Mouse (Mus musculus) brain, adult 2 months (tissue): ENCODE results near the gene Fam193a.
A peak's percentile ranks its signal among the peaks of the same experiment; 100 is the strongest.

ENCODE experiments used
- DNase-seq: peaks from one replicate; pipeline ENCODE4 v3.0.0; 2011; ENCODE audit warnings: low read depth, low spot score

The Fam193a gene

DNA sequence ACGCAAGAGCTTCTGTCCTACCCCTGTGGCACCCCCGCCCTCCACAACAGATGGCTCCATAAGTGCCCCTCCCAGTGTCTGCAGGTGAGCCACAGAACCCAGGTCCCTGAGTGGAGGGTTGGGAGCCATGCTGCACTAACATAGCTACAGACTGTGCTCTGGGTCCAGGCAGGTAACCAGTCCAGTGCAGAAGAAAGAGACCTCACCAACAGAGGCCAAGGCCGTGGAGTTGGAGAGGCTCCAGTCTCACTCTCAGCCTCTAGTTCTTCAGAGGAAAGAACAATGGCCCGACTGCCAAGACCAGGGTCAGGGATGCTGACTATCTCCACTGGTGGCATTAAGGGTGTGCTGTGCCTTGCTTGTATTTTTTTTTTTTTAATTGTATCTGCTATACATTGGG lies 91.6 kb downstream of the Fam193a start:
- DNase-seq, result no peak

DNA sequence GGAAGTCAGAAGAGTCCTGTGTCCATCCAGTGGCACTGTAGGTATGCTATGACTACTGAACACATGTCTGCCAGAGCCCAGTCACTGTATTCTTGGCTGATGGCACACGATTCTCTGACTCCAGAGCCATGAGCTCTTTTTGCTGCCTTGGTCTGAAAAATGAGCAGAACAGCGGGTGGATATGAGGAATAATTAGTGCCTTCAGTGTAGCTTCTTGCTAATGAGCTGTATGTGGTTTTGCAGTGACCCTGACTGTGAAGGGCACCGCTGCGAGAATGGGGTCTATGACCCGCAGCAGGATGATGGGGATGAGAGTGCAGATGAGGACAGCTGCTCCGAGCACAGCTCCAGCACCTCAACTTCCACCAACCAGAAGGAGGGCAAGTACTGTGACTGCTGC lies 92.1 kb downstream of the Fam193a start:
- no peak for DNase-seq

DNA sequence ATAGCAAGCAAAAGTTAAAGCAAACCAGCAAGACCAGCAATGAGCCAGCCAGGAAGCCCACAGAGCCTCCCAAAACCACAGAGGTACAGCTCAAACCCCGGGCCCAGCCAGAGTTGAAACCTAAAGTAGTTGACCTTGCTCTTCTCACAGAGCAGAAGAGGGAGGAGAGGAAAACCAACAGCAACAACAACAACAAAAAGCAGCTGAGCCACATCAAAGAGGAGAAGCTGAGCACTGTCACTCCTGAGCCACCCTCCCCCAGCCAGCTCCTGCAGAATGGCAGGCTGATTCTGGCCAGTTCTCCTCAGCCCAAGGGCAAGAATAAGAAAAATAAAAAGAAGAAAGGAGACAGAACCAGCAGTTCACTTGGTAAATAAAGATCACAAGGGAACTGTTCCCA lies 96.3 kb downstream of the Fam193a start:
- DNase-seq, result no peak

DNA sequence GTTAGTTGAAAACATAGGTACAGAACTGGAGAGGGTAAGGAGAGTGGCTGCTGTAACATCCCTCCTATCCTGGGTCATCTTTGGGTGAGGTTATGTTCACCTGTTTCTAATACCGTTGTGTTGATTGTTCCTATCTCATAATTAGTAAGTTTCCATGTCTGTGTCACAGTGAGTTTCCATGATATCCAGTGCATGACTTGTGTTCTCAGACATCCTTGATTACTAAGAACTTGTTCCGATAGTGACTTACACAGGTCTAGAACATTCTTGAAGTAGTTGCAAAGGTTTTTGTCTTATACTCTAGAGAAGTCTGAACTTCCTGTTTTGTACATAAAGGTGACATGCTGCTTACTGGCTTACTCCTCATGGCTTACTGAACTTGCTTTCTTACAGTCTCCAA lies 96.9 kb downstream of the Fam193a start:
- DNase-seq, result no peak

DNA sequence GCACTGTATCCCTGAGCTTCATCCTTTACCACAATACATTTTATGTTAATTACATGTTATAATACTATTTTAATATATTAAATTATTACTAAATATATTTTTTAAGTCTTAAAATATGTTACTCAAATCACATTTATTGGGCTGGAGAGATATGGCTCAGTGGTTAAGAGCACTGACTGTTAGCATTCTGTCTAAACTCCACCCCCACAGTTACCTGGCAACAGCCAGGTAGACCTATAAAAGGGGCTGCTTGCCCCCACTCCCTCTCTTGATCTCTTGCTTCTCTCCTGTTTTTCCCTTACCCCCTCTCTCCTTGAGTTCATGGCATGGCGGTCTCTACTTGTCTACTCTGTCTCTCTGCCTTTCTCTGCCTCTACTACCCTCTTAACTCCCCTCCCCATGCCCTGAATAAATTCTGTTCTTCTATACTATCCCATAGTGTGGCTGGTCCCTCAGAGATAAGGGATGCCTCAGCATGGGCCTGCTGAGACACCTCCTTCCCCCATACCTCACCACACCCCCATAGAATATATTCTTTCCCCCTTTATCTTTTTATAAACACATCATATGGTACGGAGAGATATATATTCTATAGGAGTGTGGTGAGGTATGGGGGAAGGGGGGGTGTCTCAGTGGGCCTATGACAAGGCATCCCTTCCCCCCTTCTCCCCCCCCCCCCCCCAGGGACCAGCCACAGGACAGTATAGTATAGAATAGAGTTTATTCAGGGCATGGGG lies 98.5 kb downstream of the Fam193a start:
- no peak for DNase-seq

DNA sequence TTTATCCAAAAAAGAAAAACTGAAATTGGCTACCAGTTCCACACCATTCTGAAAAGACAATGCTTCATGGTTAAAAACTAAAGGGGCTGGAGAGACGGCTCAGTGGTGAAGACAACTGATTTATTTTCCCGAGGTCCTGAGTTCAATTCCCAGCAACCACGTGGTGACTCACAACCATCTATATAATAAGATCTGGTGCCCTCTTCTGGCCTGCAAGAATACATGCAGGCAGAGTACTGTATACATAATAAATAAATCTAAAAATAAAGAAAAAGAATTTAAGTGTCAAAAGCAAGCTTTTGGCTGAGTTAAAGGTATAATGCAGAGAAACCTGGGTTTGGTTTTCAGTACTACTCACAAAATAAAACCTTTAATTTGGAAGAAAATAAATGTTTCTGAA lies 111.2 kb downstream of the Fam193a start:
- DNase-seq, result no peak

DNA sequence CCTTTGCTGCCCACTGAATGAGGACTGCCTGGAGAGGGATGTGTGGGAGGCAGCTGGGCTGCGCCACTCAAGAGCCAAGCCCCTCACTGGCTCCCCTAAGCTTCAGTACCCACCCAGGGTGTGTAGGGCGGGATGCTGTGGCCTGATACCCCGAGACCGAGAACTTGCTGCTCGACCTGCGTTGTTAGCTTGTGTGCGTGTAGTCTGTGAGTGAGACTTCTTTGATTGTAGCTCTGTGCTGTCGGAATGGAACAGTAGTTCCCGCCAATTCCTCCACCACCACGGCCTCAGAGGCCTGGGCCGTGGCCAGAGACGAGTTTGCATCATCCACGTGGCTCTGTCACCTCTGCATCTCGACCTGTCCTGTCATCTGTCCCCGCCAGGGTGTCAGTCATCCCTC lies 116.0 kb downstream of the Fam193a start:
- DNase-seq, result no peak

DNA sequence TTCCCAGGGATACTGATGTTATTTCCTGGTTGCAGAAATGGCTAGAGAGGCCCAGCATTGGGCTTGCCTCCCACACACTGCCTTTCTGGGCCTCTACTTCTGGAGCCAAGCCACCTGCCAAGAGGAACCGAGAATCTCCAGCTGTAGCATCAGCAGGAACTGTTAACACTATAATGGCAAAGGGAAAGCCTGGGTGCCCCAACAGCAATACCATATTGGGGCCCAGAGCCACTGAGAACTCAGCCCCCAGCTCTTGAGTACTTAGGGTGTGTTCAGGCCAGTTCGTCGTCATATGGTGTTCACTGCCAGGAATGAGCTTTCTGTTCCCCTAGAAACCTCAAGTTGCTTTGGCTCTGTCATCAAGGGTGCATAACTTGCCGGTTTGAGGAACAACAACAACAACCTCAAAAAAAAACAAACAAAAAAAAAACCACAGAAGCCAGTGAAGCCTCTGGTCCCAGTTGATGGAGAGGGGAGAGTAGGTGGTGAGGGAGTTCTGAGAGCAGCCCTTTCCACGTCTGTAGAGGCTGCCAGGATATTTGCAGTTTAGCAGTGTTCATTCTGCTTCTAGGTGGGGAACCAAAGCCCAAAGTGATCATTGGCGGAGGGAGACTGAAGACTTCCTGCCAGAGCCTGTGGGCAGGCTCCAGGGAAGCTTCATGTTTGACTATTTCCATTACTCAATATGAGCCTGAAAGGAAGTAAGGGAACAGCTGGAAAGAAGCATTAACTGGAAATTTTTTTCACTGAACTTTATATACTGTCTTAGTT lies 117.8 kb downstream of the Fam193a start:
- peak; percentile 66 for DNase-seq

DNA sequence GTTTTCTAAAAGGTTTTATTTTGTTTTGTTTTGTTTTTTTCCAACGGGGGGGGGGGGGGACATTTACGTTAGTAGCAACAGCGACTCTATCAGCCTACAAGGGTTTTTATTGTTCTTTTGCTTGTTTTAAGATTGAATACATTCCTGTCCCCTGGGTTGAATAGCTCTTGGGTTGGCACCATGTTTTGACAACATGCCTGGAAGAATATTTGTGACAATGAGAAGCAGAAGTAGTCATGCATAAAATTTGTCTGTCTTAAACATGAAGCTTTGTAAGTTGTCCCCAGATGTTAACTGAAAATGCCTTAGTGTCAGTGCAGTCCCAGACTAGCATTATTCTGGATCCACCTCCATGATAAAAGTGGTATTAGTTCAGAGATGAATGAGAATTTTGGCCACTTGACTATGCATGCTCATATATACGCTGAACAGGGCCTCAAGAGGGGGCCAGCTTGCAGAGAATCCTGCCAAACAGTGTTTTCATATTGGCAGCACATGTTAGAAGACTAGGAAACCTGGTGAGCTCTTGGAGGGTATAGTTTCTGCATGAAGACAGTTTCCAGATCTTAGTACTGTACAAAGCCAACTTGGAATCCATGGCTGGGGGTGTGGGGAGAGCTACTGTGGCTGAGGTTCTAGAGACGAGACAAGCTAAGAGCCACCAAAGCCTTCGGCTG lies 119.1 kb downstream of the Fam193a start:
- no peak for DNase-seq

DNA sequence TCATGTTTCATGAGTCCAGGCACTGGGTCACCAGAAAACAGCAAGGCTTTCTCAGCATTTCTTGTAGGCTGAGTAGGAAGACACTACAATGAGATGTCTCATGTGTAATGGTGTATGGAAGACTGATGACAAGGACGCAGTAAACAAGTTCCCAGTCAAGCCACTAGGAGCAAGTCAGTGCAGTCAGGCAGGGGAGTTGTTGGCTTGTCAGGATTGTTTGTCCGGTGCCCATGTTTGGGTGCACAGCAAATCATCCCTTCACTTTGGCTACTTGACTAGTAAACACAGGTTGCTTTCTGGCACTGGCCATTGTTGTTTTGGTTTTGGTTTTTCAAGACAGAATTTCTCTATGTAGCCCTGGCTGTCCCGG lies 119.7 kb downstream of the Fam193a start:
- no peak for DNase-seq

DNA sequence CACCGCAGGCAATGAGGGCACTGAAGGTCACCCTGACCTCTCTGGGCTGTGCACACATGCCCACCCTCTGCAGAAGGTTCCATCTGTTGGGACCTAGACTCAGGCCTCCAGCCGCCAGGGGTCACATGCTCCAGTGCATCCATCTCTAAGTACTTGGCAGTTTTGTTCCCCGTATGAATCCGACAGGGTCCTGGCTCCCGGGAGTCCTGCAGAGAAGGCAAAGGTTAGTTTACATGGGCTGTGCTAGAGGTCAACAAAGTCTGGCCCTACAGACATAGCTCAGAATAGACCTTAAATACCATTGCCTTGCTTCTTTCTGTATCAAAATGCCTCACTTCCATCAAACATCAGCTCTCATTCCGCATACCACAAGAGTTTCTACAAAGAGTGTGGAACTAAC lies 127.0 kb downstream of the Fam193a start:
- no peak for DNase-seq

DNA sequence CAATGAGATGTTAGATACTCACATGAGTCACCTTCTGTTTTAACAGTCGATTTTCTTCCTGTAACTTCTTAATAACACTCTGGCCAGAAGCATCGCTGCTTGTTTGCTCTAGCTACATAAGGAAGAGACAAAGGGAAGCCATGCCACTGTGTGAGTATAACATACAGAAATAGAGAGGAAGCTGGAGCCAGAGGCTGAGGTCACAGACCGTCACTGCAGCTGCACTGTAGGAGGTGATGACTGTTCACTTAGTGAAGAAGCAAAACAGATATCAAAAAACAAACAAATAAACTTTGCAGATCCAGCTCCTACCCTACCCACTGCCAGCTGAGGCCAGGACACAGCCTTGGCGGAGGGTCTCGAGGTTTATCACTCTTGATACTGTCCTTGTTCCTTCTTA lies 131.2 kb downstream of the Fam193a start:
- peak; percentile 30 for DNase-seq

DNA sequence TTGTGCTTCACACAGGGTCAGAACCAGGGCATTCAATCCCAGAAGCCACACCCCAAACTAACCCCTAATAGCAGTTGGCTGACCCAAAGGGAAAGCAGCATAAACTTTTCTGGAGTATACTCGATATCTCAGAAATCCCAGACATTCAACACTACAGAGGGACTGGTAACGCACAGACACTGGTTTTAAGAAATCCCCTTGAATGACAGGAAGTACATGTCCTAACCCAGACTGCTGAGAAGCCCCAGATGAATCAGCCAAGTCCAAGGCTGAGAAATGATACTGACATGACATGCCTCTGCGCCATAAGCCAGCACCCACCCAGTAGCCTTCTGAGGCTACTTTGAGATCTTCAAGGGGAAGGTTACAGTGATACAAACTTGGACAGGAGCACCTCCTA lies 131.9 kb downstream of the Fam193a start:
- no peak for DNase-seq

DNA sequence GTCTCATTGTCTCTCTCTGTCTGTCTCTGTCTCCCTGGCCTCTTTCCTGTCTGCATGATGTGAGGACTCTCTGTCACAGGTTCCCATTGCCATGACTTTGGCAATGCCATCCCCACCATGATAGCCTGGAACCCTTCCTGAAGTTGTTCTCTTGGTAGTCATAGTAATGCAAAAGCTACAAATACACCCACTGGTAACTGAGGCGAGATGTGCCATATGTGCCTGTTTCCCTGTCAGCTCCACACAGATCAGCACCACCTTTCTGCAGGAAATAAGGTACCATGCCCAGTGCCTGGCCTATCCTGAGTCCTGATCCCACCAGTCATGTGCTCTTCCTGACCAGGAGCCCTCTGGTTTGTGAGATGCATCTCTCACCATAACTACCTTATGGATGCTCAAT lies 132.7 kb downstream of the Fam193a start:
- peak; percentile 62 for DNase-seq

DNA sequence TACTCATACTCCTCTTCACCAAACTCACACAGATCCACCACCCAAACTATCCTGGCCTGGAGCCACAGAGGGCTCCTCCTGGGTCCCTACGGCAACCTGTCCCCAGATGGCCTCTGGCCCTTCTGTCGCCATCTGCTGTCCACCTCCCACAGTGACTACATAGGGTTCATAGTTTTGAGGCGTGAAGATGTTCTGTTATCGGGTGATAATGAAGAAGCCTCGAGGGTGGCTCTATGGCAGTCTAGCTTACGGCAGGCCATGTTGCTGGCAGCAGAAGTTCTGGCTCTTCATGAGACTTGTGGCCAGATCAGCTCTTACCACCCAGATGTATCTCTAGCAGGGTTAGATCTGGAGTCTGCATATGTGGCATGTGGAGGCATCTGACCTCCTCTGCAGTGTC lies 133.1 kb downstream of the Fam193a start:
- no peak for DNase-seq

DNA sequence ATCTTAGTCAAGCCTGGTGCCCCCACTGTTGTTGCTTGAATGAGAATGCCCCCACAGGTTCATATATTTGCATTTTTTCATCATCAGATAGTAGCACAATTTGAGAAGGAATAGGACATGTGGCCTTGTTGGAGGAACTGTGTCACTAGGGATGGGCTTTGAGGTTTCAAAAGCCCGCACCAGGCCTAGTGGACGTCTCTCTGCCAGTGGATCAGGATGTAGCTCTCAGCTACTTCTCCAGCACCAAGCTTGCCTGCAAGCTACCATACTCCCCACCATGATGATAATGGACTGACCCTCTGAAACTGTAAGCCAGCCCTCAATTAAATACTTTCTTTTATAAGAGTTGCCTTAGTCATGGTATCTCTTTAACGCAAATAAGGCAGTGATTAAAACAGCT lies 142.8 kb downstream of the Fam193a start:
- no peak for DNase-seq

DNA sequence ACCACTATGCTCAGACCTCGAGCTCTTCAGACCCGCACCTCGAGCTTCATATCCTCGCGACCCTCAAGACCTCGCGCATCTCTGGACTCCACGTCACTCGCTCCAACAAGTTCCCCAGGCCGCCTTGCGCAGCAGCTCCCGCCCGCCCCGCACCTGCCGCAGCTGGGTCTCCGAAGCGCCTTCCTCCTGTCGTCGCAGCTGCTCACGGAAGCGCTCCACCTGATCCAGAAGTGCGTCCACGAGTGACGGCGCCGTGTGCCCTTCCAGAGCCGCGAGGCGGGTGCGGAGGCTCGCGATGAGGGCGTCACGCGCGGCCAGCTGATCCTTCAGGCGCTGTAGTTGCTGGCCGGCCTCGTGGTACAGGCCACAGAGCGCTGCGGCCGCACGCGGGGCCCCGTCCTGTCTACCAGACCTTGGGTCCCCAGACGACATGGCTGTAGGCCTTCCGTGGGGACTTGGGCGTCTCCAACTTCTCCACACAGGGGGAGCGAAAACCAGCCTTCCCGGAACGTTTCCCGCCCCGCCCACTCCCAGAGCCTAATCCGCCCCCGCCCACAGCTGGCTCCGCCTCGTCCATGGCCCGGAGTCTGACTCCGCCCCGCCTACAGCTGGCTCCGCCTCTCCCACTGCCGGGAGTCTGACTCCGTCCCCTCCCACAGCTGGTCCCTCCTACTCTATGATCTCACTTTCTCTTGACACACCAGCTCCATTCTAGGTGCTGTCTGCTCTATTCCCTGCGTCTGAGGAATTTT lies 143.9 kb downstream of the Fam193a start, which contains the start of gene Tnip2:
Tnip2 (minus strand) TSS at position 526 of the 752 bp plus-strand sequence.
- peak; percentile 95 for DNase-seq

DNA sequence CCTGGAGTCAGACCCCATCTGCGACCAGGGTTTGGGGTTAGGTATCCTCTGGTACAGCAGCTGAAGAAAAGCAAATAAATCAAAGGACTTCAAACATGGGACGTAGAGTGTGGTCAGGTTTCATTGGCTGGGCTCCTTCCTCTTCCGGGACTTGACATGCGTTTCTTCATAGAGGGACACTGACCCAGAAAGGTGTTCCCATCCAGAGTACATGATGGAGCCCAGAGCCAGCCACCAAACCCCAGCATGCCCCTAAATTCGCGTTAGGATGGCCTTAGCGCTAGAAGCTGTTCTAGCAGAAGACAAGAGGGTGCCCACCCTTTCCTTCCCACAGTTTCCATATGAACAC lies 144.5 kb downstream of the Fam193a start:
- DNase-seq, result no peak

DNA sequence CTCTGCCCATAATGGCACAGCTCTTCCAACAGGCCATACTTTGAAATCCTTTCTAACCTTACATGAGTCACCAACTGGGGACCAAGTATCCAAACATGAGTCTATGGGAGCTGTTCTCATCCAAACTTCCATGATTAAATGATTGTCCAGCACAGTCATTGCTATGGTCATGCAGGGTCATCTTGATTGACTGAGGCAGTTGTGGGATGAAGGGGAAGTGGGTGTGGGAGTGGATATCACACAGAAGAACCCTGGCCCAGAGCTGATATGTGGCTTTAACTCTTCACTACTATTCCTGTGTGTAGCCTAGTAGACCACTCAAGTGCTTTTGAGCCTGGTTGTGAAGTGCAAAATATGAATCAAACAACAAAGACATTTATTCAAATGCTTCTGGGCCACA lies 145.4 kb downstream of the Fam193a start:
- no peak for DNase-seq

DNA sequence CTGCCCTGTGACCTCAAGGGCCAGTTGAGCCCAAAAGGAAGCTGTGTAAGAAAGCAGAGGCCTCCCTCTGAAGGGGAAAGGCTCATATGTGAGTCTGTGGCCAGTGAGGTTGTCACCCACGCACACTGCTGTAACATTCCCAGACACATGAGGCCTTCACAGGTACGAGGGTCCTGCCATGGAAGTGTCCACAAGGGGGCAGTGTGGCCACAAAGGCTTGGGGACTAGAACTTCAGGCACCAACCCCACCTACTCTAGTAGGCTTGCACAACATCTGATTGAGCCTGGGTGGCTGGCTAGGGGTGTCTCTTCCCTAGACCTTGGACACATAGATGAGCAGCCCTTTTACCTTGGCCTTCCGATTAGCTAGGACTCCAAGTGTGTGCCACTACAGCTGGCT lies 148.2 kb downstream of the Fam193a start:
- DNase-seq, result peak; percentile 84

DNA sequence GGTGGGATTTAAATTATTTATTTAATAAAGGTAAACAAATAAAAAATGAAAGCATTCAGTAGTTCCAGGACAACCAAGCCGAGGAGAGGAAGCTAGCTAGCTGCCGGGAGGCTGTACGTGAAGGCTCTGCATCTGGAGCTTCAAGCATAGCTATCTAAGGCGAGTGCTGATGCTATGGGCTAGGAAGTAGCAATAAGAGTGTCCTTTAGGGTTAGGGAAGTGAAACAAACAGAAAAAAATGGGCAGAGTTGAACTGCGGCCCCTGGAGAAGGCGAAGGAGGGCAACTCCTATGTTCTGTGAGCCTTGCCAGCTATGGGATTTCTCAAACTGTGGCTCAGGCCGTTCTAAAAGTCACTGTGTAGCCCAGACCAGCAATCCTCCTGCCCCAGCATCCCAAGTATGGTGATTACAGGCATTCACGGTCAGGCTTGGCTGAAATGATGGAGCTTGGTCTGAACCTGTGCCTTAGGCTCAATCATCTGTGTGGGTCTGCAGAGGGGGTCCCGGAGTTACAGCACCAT lies 149.7 kb downstream of the Fam193a start:
- DNase-seq, result no peak
